Comparison of ENCODE assay signal across 10 mouse cellular contexts in genomic region chr6:115313235-115313738, GRCm38 (mm10). TPM values are rescaled to one million over a fixed set of nuclear protein-coding genes. Genes with fewer than 3 reads are reported as not detected.
DNase-seq lines count a peak whose midpoint lies in the region; ATAC-seq and TF ChIP-seq lines count a peak whose summit lies in the region.
"Had no signal": no experiment of that assay in that cellular context is flagged by ENCODE, and none has a peak within 500 bp of the region (broad histone marks: within the 10 kb centered on the region; RNA-seq: fewer than 3 reads in every experiment).

No protein-coding gene starts in this region.

- TF ChIP-seq CTCF in cortical plate, adult 2 months (IDR thresholded peaks at IDR 0.05; ENCODE audit: extremely low read depth, insufficient read depth, low read length): no peak

- H3K9ac ChIP-seq in midbrain, embryonic 15.5 days: no peak overlapping the region
- H3K9ac ChIP-seq in stomach, embryonic 15.5 days: no peak overlapping the region
- H3K9ac ChIP-seq: heart, embryonic 15.5 days; midbrain, embryonic 12.5 days had no signal

- ATAC-seq in midbrain, embryonic 15.5 days (replicated peaks): no peak
- 0 out of 2 replicates have a peak, but pooled peaks have one; percentile 35 for ATAC-seq in stomach, embryonic 15.5 days (ENCODE audit: insufficient read depth, low FRiP score, low read depth)

- H3K27ac ChIP-seq in midbrain, embryonic 15.5 days: peak overlapping the region; percentile 63
- no peak overlapping the region for H3K27ac ChIP-seq in midbrain, embryonic 10.5 days (replicated peaks)
- H3K27ac ChIP-seq in cortical plate, adult 2 months (ENCODE audit: insufficient read depth, low read length): 0 out of 2 replicates have a peak overlapping the region, but pooled peaks have one; percentile 43
- H3K27ac ChIP-seq in stomach, embryonic 15.5 days: no peak overlapping the region; the same call in 1 of the 2 replicates
- H3K27ac ChIP-seq: heart, embryonic 15.5 days; midbrain, embryonic 12.5 days had no signal

- H3K4me2 ChIP-seq in midbrain, embryonic 15.5 days: peak overlapping the region; percentile 28; the same call in 1 of the 2 replicates
- no peak overlapping the region for H3K4me2 ChIP-seq in stomach, embryonic 15.5 days
- H3K4me2 ChIP-seq: heart, embryonic 15.5 days had no signal

- H3K36me3 ChIP-seq in midbrain, embryonic 15.5 days (replicated peaks): no peaks in the 10 kb centered on the region
- H3K36me3 ChIP-seq in midbrain, embryonic 10.5 days: no peaks in the 10 kb centered on the region
- no peaks in the 10 kb centered on the region for H3K36me3 ChIP-seq in stomach, embryonic 15.5 days
- H3K36me3 ChIP-seq: heart, embryonic 15.5 days; midbrain, embryonic 12.5 days had no signal

- H3K27me3 ChIP-seq in midbrain, embryonic 15.5 days (replicated peaks): no peaks in the 10 kb centered on the region
- no peaks in the 10 kb centered on the region for H3K27me3 ChIP-seq in midbrain, embryonic 10.5 days (ENCODE audit: low read depth, poor library complexity, severe bottlenecking)
- H3K27me3 ChIP-seq in stomach, embryonic 15.5 days (replicated peaks): no peaks in the 10 kb centered on the region
- H3K27me3 ChIP-seq: midbrain, embryonic 12.5 days had no signal

- no peak for TF ChIP-seq POLR2A in cortical plate, adult 2 months (IDR thresholded peaks at IDR 0.05; ENCODE audit: extremely low read depth, insufficient read depth, low read length)

- no peaks in the 10 kb centered on the region for H3K9me3 ChIP-seq in midbrain, embryonic 15.5 days
- H3K9me3 ChIP-seq in midbrain, embryonic 10.5 days (replicated peaks): no peaks in the 10 kb centered on the region
- no peaks in the 10 kb centered on the region for H3K9me3 ChIP-seq in stomach, embryonic 15.5 days
- H3K9me3 ChIP-seq: heart, embryonic 15.5 days; midbrain, embryonic 12.5 days had no signal

- H3K4me1 ChIP-seq in midbrain, embryonic 15.5 days: no peaks in the 10 kb centered on the region
- peaks cover 10% of the 10 kb centered on the region for H3K4me1 ChIP-seq in midbrain, embryonic 10.5 days
- H3K4me1 ChIP-seq in cortical plate, adult 2 months (ENCODE audit: control insufficient read depth, insufficient read depth, low read length): peaks cover 5% of the 10 kb centered on the region; the same call in 1 of the 2 replicates
- 0 out of 2 replicates have a peak, but pooled peaks cover 5% of the 10 kb centered on the region for H3K4me1 ChIP-seq in stomach, embryonic 15.5 days
- H3K4me1 ChIP-seq: heart, embryonic 15.5 days had no signal

- peak; percentile 49 for DNase-seq in adrenal gland, adult 2 months
- no peak for DNase-seq in adrenal gland, postnatal 4 days (ENCODE audit: low spot score in 2 of 2)
- DNase-seq in midbrain, embryonic 10.5 days (ENCODE audit: low spot score): no peak
- DNase-seq in gastrocnemius, adult 18-20 months (ENCODE audit: low spot score): no peak
- no peak for DNase-seq in ovary, adult 18-20 months (ENCODE audit: low spot score)

- no peak overlapping the region for H3K4me3 ChIP-seq in midbrain, embryonic 15.5 days
- H3K4me3 ChIP-seq in midbrain, embryonic 10.5 days: no peak overlapping the region
- H3K4me3 ChIP-seq in cortical plate, adult 2 months (ENCODE audit: insufficient read depth, low read length): no peak overlapping the region
- H3K4me3 ChIP-seq in stomach, embryonic 15.5 days (replicated peaks): no peak overlapping the region
- H3K4me3 ChIP-seq: heart, embryonic 15.5 days had no signal

- 72% methylated on average over 9 of the region's 9 CpGs for WGBS in midbrain, embryonic 15.5 days
- WGBS in midbrain, embryonic 10.5 days: 79% methylated on average over 9 of the region's 9 CpGs
- WGBS in stomach, embryonic 15.5 days: 56% methylated on average over 9 of the region's 9 CpGs

RNA-seq across cellular contexts. Expression of gene Pparg, which starts 47.5 kb away (rescaled TPM):
- total RNA-seq in adrenal gland, adult 2 months (2021): 10 to 100 TPM; 77.8 to 86.1 TPM
- polyA plus RNA-seq in adrenal gland, adult 2 months (2012; rRNA removed): 16.3 and 24.0 TPM in 2 replicates
- total RNA-seq in adrenal gland, postnatal 4 days (2021): 10 to 100 TPM; 24.8 to 30.2 TPM
- polyA plus RNA-seq in midbrain, embryonic 15.5 days (2015; fragmentation: Nextera tagmentation; extraction: Ambion mirVana): 0.37 and 0.47 TPM in 2 replicates
- 0.06 TPM in 1 of 2 replicates, not detected in the other for polyA plus RNA-seq in midbrain, embryonic 10.5 days (2016; fragmentation: Nextera tagmentation; extraction: Ambion mirVana)
- 9.0 and 10.0 TPM in 2 replicates for polyA plus RNA-seq in cortical plate, adult 2 months (2012; rRNA removed)
- 15.6 and 17.1 TPM in 2 replicates for polyA plus RNA-seq in stomach, embryonic 15.5 days (2015; fragmentation: Nextera tagmentation; extraction: Ambion mirVana)
- 1 to 10 TPM; 3.5 to 4.7 TPM for total RNA-seq in gastrocnemius, adult 18-20 months (2021)

Comparison
In these comparisons a context has a peak if more than half of its experiments do, and no peak if none do; other contexts are left out.
1. H3K27ac ChIP-seq: peak in midbrain, embryonic 15.5 days (single experiment) and cortical plate, adult 2 months (single experiment); none in midbrain, embryonic 10.5 days (single experiment) and stomach, embryonic 15.5 days (single experiment).